Mouse (Mus musculus) stomach, postnatal 0 days (tissue): ENCODE data around the gene Sstr5.

ENCODE experiments used
- CTCF ChIP-seq: IDR thresholded peaks from 2 replicates; pipeline ENCODE4 v1.5.1; 2016; ENCODE audit warnings: antibody characterized with exemption, low read depth, mild to moderate bottlenecking, moderate library complexity
- EP300 ChIP-seq: optimal IDR thresholded peaks from 2 replicates; pipeline ENCODE3; 2016; ENCODE audit warnings: antibody characterized with exemption

GRCm38 (mm10) chr17:25510074-25510830 is 13.2 kb upstream of the Sstr5 start:
- TF ChIP-seq CTCF (no peak), EP300 (no peak)
